Mouse (Mus musculus) sigmoid colon, adult 10 weeks (tissue): ENCODE measurements around the gene Olfr549. TPM values are rescaled to one million over a fixed set of nuclear protein-coding genes. Genes with fewer than 3 reads are reported as not detected.

Experiments
- polyA plus RNA-seq: library from polyadenylated mRNA; stranded (reverse); fragments of 350-450 nt; fragmentation: Illumina TruSeq; extraction: RNeasy Lipid Tissue Mini Kit (QIAGEN cat#74804); gene quantifications from one replicate; pipeline ENCODE4 v1.2.3, GENCODE M21; 2014; ENCODE audit warnings: low read depth, low replicate concordance

The Olfr549 gene
- not detected for polyA plus RNA-seq

DNA sequence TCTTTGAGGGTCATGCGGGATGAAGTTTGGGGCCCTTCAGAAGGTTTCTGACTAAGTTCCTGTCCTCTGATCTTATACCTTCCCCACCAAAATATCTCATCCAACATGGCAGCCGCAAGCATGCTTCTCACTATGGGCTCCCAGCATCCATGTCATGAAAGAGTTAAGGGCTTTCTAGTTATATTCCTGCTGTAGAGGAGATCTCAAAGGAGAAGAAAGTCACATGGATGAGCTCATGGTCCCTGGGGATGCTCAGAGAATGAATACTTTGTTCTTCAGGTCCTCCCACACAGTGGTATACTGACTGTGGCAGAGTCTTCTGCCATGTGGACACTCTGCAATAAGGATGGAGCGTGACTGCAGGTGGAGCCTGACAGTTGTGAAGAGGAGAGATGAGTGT, at the start of gene Olfr549:
Gene Olfr549, plus strand, starts transcription at position 301 of the 400 bp plus-strand sequence.

DNA sequence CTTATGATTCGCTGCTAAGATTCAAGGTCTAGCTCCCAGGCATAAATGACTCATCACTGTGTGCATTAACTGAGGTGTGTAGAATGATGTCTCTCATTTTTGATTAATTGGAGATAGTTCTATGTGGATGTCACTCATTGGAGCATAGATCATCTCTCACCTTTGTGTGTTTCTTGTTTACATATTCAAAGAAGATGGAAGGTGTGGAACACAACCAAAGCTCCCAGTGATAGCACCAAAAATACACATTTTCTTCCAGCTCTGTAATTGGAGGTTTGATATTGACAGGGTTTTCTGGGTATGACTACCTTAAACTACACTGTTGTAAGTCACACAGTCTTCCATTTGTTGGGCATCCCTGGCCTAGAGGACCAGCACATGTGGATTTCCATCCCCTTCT, 15.2 kb upstream of the Olfr549 start, which contains the start of gene Olfr547:
Gene Olfr547, plus strand, starts transcription at position 301 of the 400 bp plus-strand sequence.

DNA sequence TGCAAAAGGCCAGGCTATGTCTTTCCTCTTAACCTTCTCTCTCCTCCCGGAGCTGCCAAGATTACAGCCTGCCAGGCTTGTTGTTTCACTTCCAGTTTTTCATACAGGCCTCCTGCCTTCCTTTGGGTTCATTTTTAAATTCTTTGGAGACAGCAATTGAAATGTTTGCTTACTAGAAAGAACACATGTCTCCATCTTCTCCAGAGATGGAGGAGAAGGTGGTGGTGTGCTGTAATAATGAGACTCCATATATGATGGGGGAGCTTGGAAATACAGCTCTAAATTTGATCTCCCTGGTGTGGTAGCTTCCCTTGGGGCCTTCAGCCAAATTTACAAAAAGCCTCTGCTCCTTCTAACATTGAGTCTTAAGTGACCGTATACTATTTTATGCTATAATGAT, 9.1 kb upstream of the Olfr549 start, which contains the start of gene Olfr548-ps1:
Gene Olfr548-ps1, plus strand, starts transcription at position 301 of the 400 bp plus-strand sequence.

DNA sequence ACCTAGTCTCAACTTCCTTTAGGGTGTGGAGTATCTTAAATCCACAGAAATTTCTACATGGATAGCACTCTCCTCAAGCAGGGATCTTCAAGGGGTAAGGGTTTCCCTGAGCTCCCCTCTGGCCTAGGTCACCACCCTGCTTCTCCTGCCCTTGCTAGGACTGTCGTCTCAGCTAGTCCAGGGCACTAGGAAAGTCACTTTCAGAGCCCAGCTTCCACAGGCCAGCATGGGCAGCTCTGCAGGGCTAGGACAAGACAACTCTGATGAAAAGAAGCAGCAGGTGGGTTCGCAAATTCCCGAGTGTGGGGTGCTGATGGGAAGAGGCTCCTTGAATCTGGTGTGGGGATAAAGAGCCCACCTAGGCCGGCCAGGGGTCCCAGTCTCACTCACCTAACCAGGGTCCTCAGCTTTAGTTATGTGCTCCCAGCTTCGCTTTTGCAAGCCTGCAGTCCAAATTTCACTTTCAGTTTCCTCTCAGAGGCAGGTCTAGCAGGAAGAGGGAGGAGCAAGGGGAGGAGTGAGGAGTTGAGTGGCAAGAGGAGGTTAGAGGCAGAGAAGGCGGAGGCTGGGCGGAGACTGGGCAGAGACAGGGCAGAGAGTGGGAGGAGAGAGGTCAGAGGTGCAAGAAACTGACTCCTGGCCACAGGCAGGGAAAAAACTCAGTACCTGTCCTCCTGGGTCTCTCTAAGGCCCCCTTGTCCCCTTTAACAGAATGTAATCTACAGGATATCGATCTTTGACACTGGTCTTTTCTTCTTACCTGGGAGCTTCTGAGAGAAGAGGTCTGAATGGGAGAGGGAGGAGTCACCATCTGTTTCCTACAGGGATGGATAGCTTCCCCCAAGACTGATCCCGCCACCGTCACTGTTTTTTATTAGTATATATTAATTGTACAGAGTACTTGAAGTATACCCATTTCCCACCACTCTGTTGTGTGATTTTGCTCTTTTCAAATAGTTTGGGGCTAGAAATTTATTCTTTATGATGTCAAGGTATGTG, 15.6 kb downstream of the Olfr549 start, which contains the start of gene Trim21:
Gene Trim21, minus strand, starts transcription at position 488 of the 999 bp plus-strand sequence.

DNA sequence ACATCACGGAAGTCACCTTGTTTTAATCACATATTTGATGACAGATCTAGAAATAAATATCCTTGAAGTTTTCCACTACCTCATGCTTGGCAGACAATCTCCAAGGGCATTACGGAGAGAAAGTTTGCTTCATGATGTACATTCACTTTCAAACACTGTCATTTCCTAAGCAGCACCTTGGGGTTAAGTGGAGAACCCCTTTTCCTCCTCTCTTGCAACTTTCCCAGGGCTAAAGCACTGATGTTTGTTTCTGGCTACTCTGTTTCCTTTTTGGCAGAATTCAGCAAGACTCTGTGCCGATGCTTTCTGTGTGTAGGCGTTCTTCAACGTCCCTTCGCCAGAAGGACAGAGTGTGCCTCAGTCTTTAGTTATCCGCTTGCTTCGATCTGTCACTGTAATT, 21.5 kb downstream of the Olfr549 start, which contains the start of gene Olfr550:
Gene Olfr550, plus strand, starts transcription at position 301 of the 400 bp plus-strand sequence.

DNA sequence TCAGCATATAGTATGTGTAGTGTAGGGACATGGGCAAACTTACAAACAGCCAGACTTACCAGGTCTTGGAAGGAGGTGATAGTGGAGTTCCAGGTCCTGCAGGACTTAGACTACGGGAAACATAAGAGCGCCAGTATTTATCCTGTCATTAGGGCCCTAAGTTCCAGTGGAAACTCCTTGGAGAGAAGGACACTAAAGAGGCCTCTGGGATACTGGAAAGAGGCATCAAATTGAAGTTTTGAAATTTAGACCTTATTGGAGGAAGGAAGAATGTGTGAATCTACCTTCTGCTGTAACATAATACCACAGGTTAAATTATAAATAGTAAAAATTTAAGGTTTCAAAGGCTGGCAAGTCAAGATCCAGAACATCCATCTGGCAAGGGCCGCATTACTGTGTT, 42.1 kb downstream of the Olfr549 start, which contains the start of gene Olfr551:
Gene Olfr551, minus strand, starts transcription at position 101 of the 400 bp plus-strand sequence.

DNA sequence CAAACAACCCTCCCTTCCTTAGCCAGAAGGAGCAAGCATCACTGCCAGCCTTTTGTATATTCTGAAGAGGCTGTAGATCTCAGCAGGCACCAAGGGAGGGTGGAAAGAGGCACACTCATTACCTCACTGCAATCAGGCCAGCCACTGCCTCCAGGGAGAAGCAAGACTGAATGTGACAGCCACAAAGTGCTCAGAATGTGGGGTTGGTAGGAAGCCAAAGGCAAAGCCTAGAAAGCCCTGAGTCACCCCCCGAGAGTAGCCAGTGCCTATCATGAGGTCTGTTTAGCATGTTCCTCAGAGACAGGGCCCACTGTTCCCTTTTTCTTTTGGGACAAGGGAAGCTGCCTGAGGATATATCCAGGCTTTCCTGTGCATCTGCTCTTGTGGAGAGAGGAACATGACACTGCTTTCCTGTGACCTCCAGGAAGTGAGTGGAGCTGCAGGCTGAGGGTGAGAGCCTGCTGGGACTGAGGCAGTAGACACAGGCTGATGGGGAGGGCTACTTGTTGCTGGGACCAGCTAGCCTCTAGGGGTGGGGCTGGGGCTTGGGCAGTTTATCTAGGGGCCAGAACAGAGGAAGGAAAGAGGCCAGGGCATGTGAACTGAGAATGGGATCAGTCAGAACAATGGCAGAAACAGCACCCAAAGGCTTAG, 47.8 kb downstream of the Olfr549 start, which contains the start of gene Olfr552:
Gene Olfr552, plus strand, starts transcription at position 393 of the 654 bp plus-strand sequence.

Other genes starting within 250 kb of the Olfr549 start
- 39.3 TPM for gene Rrm1, start 108.2 kb upstream of the Olfr549 start, polyA plus RNA-seq
- not detected for gene Olfr543, start 68.2 kb upstream of the Olfr549 start, polyA plus RNA-seq
- not detected for gene Olfr544, start 61.6 kb upstream of the Olfr549 start, polyA plus RNA-seq
- not detected for gene Olfr545, start 50.3 kb upstream of the Olfr549 start, polyA plus RNA-seq
- gene Olfr547, start 15.1 kb upstream of the Olfr549 start, polyA plus RNA-seq: not detected
- gene Olfr548-ps1, start 9.0 kb upstream of the Olfr549 start, polyA plus RNA-seq: not detected
- 18.4 TPM for gene Trim21, start 15.6 kb downstream of the Olfr549 start, polyA plus RNA-seq
- gene Olfr550, start 21.6 kb downstream of the Olfr549 start, polyA plus RNA-seq: not detected
- not detected for gene Olfr551, start 42.0 kb downstream of the Olfr549 start, polyA plus RNA-seq
- not detected for gene Olfr552, start 47.9 kb downstream of the Olfr549 start, polyA plus RNA-seq
- gene Olfr553, start 68.3 kb downstream of the Olfr549 start, polyA plus RNA-seq: not detected
- not detected for gene Olfr554, start 88.6 kb downstream of the Olfr549 start, polyA plus RNA-seq
- not detected for gene Olfr555, start 109.0 kb downstream of the Olfr549 start, polyA plus RNA-seq
- gene Olfr556, start 115.0 kb downstream of the Olfr549 start, polyA plus RNA-seq: not detected
- 12.6 TPM for gene Trim68, start 137.5 kb downstream of the Olfr549 start, polyA plus RNA-seq
- not detected for gene Olfr557, start 146.0 kb downstream of the Olfr549 start, polyA plus RNA-seq
- gene Olfr558, start 152.3 kb downstream of the Olfr549 start, polyA plus RNA-seq: 5.8 TPM
- not detected for gene Olfr33, start 169.2 kb downstream of the Olfr549 start, polyA plus RNA-seq
- gene Olfr559, start 177.6 kb downstream of the Olfr549 start, polyA plus RNA-seq: not detected
- gene Olfr560, start 209.5 kb downstream of the Olfr549 start, polyA plus RNA-seq: 2.3 TPM
- gene Olfr78, start 209.6 kb downstream of the Olfr549 start, polyA plus RNA-seq: 25.4 TPM
- gene Olfr561, start 221.4 kb downstream of the Olfr549 start, polyA plus RNA-seq: not detected